9 mouse cellular contexts compared by ENCODE assay signal in the genomic region with DNA sequence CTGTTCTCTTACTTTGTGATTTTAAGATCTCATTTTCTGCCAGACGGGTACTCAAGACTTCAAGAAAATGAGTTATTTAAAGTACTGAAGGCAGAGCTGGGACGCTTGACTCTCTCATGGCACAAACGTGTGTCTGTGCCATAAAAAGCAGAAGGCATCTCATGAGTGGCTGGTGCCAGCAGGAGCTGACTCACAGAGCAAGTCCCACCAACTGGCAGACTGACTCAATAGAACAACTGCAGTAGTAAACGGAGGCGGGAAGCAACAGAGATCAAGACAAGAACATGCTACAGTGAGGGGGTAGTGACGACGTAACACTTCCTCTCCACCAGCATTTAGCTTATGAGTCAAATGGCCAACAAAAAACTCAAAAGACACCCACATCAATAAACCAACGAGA. TPM values are rescaled to one million over a fixed set of nuclear protein-coding genes. Genes with fewer than 3 reads are reported as not detected.
DNase-seq lines count a peak whose midpoint lies in the region; ATAC-seq lines count a peak whose summit lies in the region.
"Had no signal": no experiment of that assay in that cellular context is flagged by ENCODE, and none has a peak within 500 bp of the region (broad histone marks: within the 10 kb centered on the region; RNA-seq: fewer than 3 reads in every experiment).

No protein-coding gene starts in this region.

- H3K4me3 ChIP-seq in forebrain, embryonic 15.5 days = no peak overlapping the region
- H3K4me3 ChIP-seq in forebrain, embryonic 10.5 days = no peak overlapping the region
- H3K4me3 ChIP-seq in midbrain, embryonic 11.5 days (ENCODE audit: low read depth, low read length) = no peak overlapping the region
- H3K4me3 ChIP-seq: intestine, embryonic 15.5 days had no signal

- no peaks in the 10 kb centered on the region for H3K27me3 ChIP-seq in forebrain, embryonic 15.5 days
- H3K27me3 ChIP-seq in forebrain, embryonic 10.5 days (ENCODE audit: poor library complexity, severe bottlenecking) = no peaks in the 10 kb centered on the region
- no peaks in the 10 kb centered on the region for H3K27me3 ChIP-seq in midbrain, embryonic 11.5 days (ENCODE audit: control insufficient read depth, insufficient read depth, low read length)
- H3K27me3 ChIP-seq: intestine, embryonic 15.5 days had no signal

- peaks cover 10% of the 10 kb centered on the region; the same call in 1 of the 2 replicates for H3K4me1 ChIP-seq in forebrain, embryonic 15.5 days
- H3K4me1 ChIP-seq in forebrain, embryonic 10.5 days = 0 out of 2 replicates have a peak, but pooled peaks cover 5% of the 10 kb centered on the region
- no peaks in the 10 kb centered on the region for H3K4me1 ChIP-seq in midbrain, embryonic 11.5 days (ENCODE audit: control insufficient read depth, insufficient read depth, low read length)

- H3K9ac ChIP-seq in forebrain, embryonic 15.5 days (replicated peaks) = no peak overlapping the region
- no peak overlapping the region for H3K9ac ChIP-seq in midbrain, embryonic 11.5 days (ENCODE audit: low read length)
- H3K9ac ChIP-seq: intestine, embryonic 15.5 days had no signal

- H3K27ac ChIP-seq in forebrain, embryonic 15.5 days (replicated peaks) = peak overlapping the region; percentile 63; the same call in 1 of the 2 replicates
- no peak overlapping the region for H3K27ac ChIP-seq in forebrain, embryonic 10.5 days
- H3K27ac ChIP-seq in midbrain, embryonic 11.5 days (ENCODE audit: low read depth, low read length) = no peak overlapping the region
- H3K27ac ChIP-seq: intestine, embryonic 15.5 days had no signal

- H3K9me3 ChIP-seq in forebrain, embryonic 15.5 days = no peaks in the 10 kb centered on the region
- no peaks in the 10 kb centered on the region for H3K9me3 ChIP-seq in forebrain, embryonic 10.5 days
- H3K9me3 ChIP-seq in midbrain, embryonic 11.5 days (ENCODE audit: control insufficient read depth, low read length) = no peaks in the 10 kb centered on the region
- H3K9me3 ChIP-seq: intestine, embryonic 15.5 days had no signal

- H3K36me3 ChIP-seq in forebrain, embryonic 15.5 days = no peaks in the 10 kb centered on the region
- H3K36me3 ChIP-seq in forebrain, embryonic 10.5 days (replicated peaks) = no peaks in the 10 kb centered on the region
- H3K36me3 ChIP-seq in midbrain, embryonic 11.5 days (ENCODE audit: control insufficient read depth, insufficient read depth, low read length) = no peaks in the 10 kb centered on the region
- H3K36me3 ChIP-seq: intestine, embryonic 15.5 days had no signal

- WGBS in forebrain, embryonic 15.5 days = 68% methylated on average over 8 of the region's 8 CpGs
- 84% methylated on average over 8 of the region's 8 CpGs for WGBS in forebrain, embryonic 10.5 days
- 83% methylated on average over 8 of the region's 8 CpGs for WGBS in midbrain, embryonic 11.5 days

- H3K4me2 ChIP-seq in forebrain, embryonic 15.5 days (replicated peaks) = no peak overlapping the region
- H3K4me2 ChIP-seq in midbrain, embryonic 11.5 days = no peak overlapping the region
- H3K4me2 ChIP-seq: intestine, embryonic 15.5 days had no signal

- no peak for DNase-seq in forebrain, embryonic 10.5 days (ENCODE audit: extremely low spot score, low spot score)
- peak; percentile 55 for DNase-seq in 3134 (ENCODE audit: extremely low read depth, insufficient read length, low spot score)
- peak; percentile 17 for DNase-seq in c-Kit-positive CD71-negative TER-119-negative erythroid progenitor cells, embryonic 14.5 days (ENCODE audit: low read depth)
- DNase-seq in left cerebral cortex, adult 8-10 months (ENCODE audit: low spot score in 2 of 2) = peak; percentile 41 to 93
- no peak for DNase-seq in spleen, postnatal 10 days (ENCODE audit: low spot score in 2 of 2)
- DNase-seq in Muller cell, postnatal 12 days (ENCODE audit: inconsistent ontology term) = no peak
- DNase-seq in midbrain, embryonic 11.5 days (ENCODE audit: low spot score, missing footprints) = no peak

- ATAC-seq in forebrain, embryonic 15.5 days (replicated peaks) = 0 out of 2 replicates have a peak, but pooled peaks have one; percentile 48
- no peak for ATAC-seq in midbrain, embryonic 11.5 days (ENCODE audit: low FRiP score)
- ATAC-seq: intestine, embryonic 15.5 days had no signal

RNA-seq across cellular contexts. Expression of a gene that starts 12.8 kb away (rescaled TPM):
- polyA plus RNA-seq in forebrain, embryonic 15.5 days (2015; fragmentation: Nextera tagmentation; extraction: Ambion mirVana) = 44.7 and 48.0 TPM in 2 replicates
- polyA plus RNA-seq in forebrain, embryonic 10.5 days (2016; fragmentation: Nextera tagmentation; extraction: Ambion mirVana) = 107 and 109 TPM in 2 replicates
- total RNA-seq in left cerebral cortex, adult 8-10 months (2022) = 10 to 100 TPM; 14.5 to 26.4 (median 18.6) TPM
- polyA plus RNA-seq in midbrain, embryonic 11.5 days (2014; fragmentation: Nextera tagmentation; extraction: Ambion mirVana) = 49.4 and 51.2 TPM in 2 replicates

RNA-seq across cellular contexts. Expression of a gene that starts 13.1 kb away (rescaled TPM):
- 0.28 and 0.84 TPM in 2 replicates for polyA plus RNA-seq in forebrain, embryonic 15.5 days (2015; fragmentation: Nextera tagmentation; extraction: Ambion mirVana)
- polyA plus RNA-seq in forebrain, embryonic 10.5 days (2016; fragmentation: Nextera tagmentation; extraction: Ambion mirVana) = 0.38 and 0.52 TPM in 2 replicates
- total RNA-seq in left cerebral cortex, adult 8-10 months (2022) = 1 to 10 TPM in 3 of 4 experiments, under 1 TPM in 1; 0.94 to 1.9 (median 1.1) TPM
- polyA plus RNA-seq in midbrain, embryonic 11.5 days (2014; fragmentation: Nextera tagmentation; extraction: Ambion mirVana) = 0.57 and 0.60 TPM in 2 replicates

Comparison
In these comparisons a context has a peak if more than half of its experiments do, and no peak if none do; other contexts are left out.
1. DNase-seq: peak in 3134 (single experiment), c-Kit-positive CD71-negative TER-119-negative erythroid progenitor cells, embryonic 14.5 days (single experiment) and left cerebral cortex, adult 8-10 months (2 of 2); none in forebrain, embryonic 10.5 days (single experiment), spleen, postnatal 10 days (0 of 2), Muller cell, postnatal 12 days (single experiment) and midbrain, embryonic 11.5 days (single experiment).